Mouse (Mus musculus) cerebellum, adult 2 months (tissue): ENCODE measurements around the gene Phf13.

Source experiments
- CTCF ChIP-seq: fragments of 200-500 bp; IDR thresholded peaks from 2 replicates; pipeline ENCODE4 v1.5.1; 2011; ENCODE audit warnings: low read depth, mild to moderate bottlenecking, control low read depth, low read length, moderate library complexity, borderline replicate concordance; ENCODE audit not compliant: insufficient read depth
- POLR2A ChIP-seq: fragments of 200-500 bp; IDR thresholded peaks from 2 replicates; pipeline ENCODE4 v1.6.1; 2011; ENCODE audit warnings: low read length, control low read depth, borderline replicate concordance; ENCODE audit not compliant: insufficient read depth

DNA sequence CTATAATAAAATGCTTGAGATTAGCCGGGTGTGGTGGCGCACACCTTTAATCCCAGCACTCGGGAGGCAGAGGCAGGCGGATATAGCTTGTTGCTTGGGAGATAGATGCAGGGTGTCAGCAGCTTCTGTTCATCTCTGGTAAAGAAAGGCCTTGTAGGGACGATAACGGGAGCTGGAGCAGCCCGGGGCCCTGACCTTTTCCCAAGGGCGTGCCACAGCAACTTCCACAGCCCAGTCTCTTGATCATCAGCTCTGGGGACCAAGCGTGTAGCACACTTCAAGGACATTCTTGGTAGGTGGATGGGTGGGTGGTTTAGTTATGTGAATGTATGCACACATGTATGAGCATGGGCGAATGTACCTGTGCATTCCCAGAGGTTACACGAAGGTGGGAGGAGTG, 49.8 kb downstream of the Phf13 start:
- TF ChIP-seq CTCF (no peak), POLR2A (no peak)
